Mouse (Mus musculus) kidney, embryonic 15.5 days (tissue): ENCODE data around the gene Slain1. TPM values are rescaled to one million over a fixed set of nuclear protein-coding genes. Genes with fewer than 3 reads are reported as not detected.
"Not testable (repeated sequence)": the region's sequence is repeated elsewhere in the genome, so short reads cannot be mapped to it uniquely, and the experiment has no call there.

Experiments
- ATAC-seq: fragments of 200-750 bp; cut with Nextera tagmentation; replicated peaks from 2 replicates; pipeline ENCODE4 v1.8.0; 2017; ENCODE audit warnings: moderate TSS enrichment; ENCODE audit not compliant: low FRiP score
- H3K27ac ChIP-seq: fragments of 300-500 bp; sonication (generic); 2 replicates; pipeline ENCODE4 v1.5.1; 2015; ENCODE audit warnings: mild to moderate bottlenecking, inconsistent platforms
- H3K27me3 ChIP-seq: fragments of 300-500 bp; sonication (generic); 2 replicates; pipeline ENCODE4 v1.6.1; 2015; ENCODE audit warnings: inconsistent platforms
- H3K36me3 ChIP-seq: fragments of 300-500 bp; sonication (generic); 2 replicates; pipeline ENCODE4 v1.6.1; 2015; ENCODE audit warnings: inconsistent platforms
- H3K4me1 ChIP-seq: fragments of 300-500 bp; sonication (generic); 2 replicates; pipeline ENCODE4 v1.6.1; 2015; ENCODE audit warnings: inconsistent platforms
- H3K4me2 ChIP-seq: fragments of 300-500 bp; sonication (generic); 2 replicates; pipeline ENCODE4 v1.6.1; 2015; ENCODE audit warnings: moderate library complexity, mild to moderate bottlenecking, inconsistent platforms
- H3K4me3 ChIP-seq: fragments of 300-500 bp; sonication (generic); replicated peaks from 2 replicates; pipeline ENCODE4 v1.5.1; 2015; ENCODE audit warnings: mild to moderate bottlenecking, inconsistent platforms
- H3K9ac ChIP-seq: fragments of 300-500 bp; sonication (generic); 2 replicates; pipeline ENCODE4 v1.6.1; 2015; ENCODE audit warnings: mild to moderate bottlenecking, inconsistent platforms
- H3K9me3 ChIP-seq: fragments of 300-500 bp; sonication (generic); replicated peaks from 2 replicates; pipeline ENCODE4 v1.6.1; 2016; ENCODE audit warnings: inconsistent platforms
- WGBS: fragments of 180-500 bp; shearing (Covaris S2); methylation state at CpG from one replicate; pipeline ENCODE4 v1.1.7; 2015; ENCODE audit warnings: mixed read lengths; 5-methylcytosine and 5-hydroxymethylcytosine counted together
- polyA plus RNA-seq: library from polyadenylated mRNA; unstranded; fragments of >200 nt; fragmentation: Nextera tagmentation; extraction: Ambion mirVana; gene quantifications from 2 replicates; pipeline ENCODE4 v1.2.1, GENCODE M21; 2015

Gene Slain1
- polyA plus RNA-seq, 1 experiment from 2014 or later: 2.9 TPM

DNA sequence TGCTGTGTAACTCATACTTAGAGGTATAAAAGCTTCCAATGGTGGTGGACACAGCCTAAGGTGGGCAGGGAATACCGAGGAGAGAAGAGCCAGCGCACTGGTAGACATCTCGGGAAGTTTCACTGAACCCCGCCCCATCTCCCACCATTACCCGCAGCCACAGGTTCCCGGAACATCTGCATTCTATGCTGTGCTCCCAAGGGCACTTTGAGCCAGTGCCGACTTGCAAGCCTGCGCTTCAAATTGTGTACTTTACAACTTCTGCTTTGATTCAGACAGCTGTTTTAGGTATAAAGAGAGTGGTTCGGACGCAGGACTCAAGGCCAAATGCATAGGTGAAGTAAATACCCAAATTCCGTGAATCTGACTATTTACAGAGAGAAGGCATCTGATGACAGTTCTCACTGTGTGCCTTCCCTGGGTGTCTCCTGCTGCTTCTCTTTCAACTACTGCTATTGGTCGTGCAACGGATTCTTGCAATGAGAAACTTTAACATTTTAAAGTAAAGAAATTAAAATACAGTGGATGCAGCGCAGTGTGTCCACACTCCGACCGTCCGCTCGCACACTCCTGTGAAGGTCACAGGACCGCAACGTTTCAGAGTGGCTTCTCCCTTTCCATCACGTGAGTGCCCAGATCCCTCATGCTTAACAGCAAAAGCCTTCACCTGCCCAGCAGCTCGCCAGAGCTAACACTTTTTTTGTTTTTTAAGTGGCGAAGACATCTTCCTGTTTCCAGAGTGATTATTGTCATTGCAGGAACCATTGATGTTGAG, 79.1 kb downstream of the Slain1 start:
- H3K4me3 ChIP-seq: no peak overlapping the region
- no peak overlapping the region for H3K4me2 ChIP-seq
- H3K9me3 ChIP-seq: no peaks in the 10 kb centered on the region
- peak; percentile 43; the same call in 1 of the 2 replicates for ATAC-seq
- no peaks in the 10 kb centered on the region for H3K36me3 ChIP-seq
- no peak overlapping the region for H3K27ac ChIP-seq
- H3K27me3 ChIP-seq: no peaks in the 10 kb centered on the region
- WGBS: 78% methylated on average over 23 of the region's 23 CpGs
- no peaks in the 10 kb centered on the region for H3K4me1 ChIP-seq
- H3K9ac ChIP-seq: no peak overlapping the region

DNA sequence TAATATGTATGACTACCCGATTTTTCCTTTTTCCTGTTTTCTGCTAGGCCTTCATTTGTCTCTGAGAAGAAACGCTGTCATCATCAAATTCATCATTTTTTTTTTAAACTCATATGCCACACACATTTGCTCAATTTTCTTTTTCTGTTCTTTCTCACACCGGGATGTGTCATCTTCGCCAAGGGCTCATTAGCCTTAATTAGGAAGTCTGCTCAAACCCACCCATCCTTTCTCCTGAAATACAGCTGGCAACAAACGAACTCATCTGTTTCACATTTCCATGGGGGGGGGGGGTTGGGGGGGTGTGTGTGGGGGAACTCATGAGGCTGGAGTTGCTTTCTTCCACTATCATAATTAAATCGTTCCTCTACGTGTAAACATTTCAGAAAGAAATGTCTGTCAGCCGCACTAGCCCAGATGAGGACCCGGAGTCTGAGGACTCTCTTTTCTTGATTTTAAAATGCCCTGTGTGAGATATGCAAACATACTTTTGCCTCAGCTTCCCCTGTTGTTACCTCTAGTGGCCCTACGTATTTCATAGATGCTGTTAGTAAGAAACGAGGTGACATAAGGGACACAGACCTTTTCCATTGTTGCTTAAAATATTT, 79.8 kb downstream of the Slain1 start:
- H3K9ac ChIP-seq: no peak overlapping the region
- no peak overlapping the region for H3K4me2 ChIP-seq
- 75% methylated on average over 11 of the region's 11 CpGs for WGBS
- ATAC-seq: no peak
- H3K27me3 ChIP-seq: no peaks in the 10 kb centered on the region
- H3K27ac ChIP-seq: no peak overlapping the region
- H3K4me3 ChIP-seq: no peak overlapping the region
- no peaks in the 10 kb centered on the region for H3K4me1 ChIP-seq
- H3K36me3 ChIP-seq: no peaks in the 10 kb centered on the region
- H3K9me3 ChIP-seq: no peaks in the 10 kb centered on the region

DNA sequence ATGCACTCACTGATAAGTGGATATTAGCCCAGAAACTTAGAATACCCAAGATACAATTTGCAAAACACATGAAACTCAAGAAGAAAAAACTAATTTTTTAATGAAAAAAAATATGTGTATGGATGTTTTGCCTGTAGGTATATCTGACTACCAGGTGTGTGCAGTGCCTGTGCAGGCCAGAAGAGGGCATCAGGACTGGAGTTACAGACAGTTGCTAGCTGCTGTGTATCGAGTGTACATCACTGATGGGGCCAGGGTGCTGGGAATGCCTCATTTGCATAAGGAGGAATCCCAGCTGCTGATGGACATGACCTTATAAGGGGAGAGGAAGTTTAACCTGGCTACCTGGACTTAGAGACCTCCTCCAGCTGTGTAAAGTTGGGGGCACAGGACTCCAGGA, 82.6 kb downstream of the Slain1 start:
- no peak overlapping the region for H3K4me2 ChIP-seq
- H3K27ac ChIP-seq: no peak overlapping the region
- H3K9ac ChIP-seq: no peak overlapping the region
- no peaks in the 10 kb centered on the region for H3K27me3 ChIP-seq
- no peaks in the 10 kb centered on the region for H3K36me3 ChIP-seq
- H3K9me3 ChIP-seq: no peaks in the 10 kb centered on the region
- ATAC-seq: no peak
- 79% methylated on average over 1 of the region's 1 CpGs for WGBS
- H3K4me3 ChIP-seq: no peak overlapping the region
- H3K4me1 ChIP-seq: no peaks in the 10 kb centered on the region

DNA sequence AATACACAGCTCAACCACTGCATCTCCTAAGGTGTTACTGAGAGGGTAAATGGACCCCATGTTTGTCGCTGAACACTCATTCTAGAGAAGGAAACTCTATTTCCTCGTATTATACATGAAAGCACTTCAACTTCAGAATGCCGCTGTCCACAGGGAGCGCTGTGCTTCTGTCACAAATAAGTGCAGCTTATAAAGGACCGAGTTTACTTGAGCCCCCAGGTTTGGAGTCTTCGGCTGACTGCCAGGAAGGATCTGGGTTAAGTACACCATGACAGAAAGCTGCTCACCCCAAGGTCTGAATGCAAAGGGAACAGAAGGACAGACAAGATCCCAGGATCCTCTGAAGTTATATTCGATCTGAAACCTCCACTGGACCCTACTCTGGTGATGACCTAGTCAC, 91.2 kb downstream of the Slain1 start:
- no peaks in the 10 kb centered on the region for H3K4me1 ChIP-seq
- ATAC-seq: no peak
- WGBS: 85% methylated on average over 7 of the region's 7 CpGs

DNA sequence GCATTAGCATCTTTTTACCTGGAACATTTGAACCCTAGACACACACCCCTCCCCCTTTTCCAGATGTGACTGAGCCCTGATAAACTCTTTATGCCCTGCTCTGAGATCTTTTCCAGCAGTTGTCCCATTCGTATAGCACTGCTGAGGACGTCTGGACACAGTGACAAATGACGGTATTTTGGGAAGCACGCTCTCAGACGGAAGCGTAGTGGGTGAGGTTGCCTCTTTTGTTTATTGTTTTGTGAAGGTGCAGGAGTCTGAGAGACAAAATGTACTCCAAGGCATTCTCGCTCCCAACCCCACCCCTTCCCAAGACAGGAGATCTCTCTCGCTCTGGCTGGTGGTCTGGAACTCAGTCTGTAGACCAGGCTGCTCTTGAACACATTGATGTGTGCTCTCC, 92.1 kb downstream of the Slain1 start:
- no peak for ATAC-seq
- Histone ChIP-seq H3K4me2 (no peak overlapping the region), H3K9ac (no peak overlapping the region), H3K9me3 (no peaks in the 10 kb centered on the region), H3K27ac (no peak overlapping the region), H3K27me3 (no peaks in the 10 kb centered on the region), H3K36me3 (no peaks in the 10 kb centered on the region), H3K4me1 (no peaks in the 10 kb centered on the region), H3K4me3 (no peak overlapping the region)
- 70% methylated on average over 8 of the region's 8 CpGs for WGBS

More for the DNA sequence above, 91.2 kb downstream of the Slain1 start:
- Histone ChIP-seq H3K36me3 (no peaks in the 10 kb centered on the region), H3K4me2 (no peak overlapping the region), H3K9ac (no peak overlapping the region), H3K27me3 (no peaks in the 10 kb centered on the region), H3K4me3 (no peak overlapping the region), H3K9me3 (no peaks in the 10 kb centered on the region), H3K27ac (no peak overlapping the region)

DNA sequence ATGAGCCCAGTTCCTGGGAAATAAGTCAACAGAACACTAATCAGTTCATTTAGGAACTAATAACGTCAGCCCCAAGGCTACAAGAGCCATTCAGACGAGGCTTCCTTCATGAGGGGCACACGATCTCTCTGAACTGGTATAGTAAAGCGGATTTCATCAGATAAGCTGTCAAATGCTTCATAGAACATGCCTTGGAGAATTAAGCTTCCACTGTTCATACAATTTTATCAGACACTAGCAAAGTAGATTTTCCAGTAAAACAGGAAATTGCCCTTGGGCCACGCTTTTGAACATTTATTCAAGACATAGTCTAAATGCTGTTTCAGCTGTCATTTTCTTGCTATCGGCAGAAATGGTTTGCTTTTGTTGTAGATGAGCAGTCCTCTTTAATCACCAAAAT, 97.3 kb downstream of the Slain1 start:
- 51% methylated on average over 6 of the region's 6 CpGs for WGBS
- no peak overlapping the region for H3K9ac ChIP-seq
- no peak overlapping the region for H3K4me2 ChIP-seq
- H3K4me1 ChIP-seq: no peaks in the 10 kb centered on the region
- 0 out of 2 replicates have a peak, but pooled peaks have one; percentile 43 for ATAC-seq
- H3K9me3 ChIP-seq: no peaks in the 10 kb centered on the region
- no peak overlapping the region for H3K4me3 ChIP-seq
- no peaks in the 10 kb centered on the region for H3K27me3 ChIP-seq
- no peak overlapping the region for H3K27ac ChIP-seq
- H3K36me3 ChIP-seq: no peaks in the 10 kb centered on the region

DNA sequence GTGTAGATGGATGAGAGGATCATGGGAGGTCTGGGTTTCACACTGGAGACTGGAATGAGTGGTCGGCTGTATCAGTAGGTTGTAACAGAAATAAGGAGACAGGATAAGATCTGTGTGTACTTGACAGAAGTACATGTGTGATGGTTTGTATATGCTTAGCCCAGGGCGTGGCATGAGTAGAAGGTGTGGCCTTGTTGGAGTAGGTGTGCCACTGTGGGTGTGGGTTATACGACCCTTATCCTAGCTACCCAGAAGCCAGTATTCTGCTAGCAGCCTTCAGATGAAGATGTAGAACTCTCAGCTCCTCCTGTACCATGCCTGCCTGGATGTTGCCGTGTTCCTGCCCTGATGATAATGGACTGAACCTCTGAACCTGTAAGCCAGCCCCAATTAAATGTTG, 100.6 kb downstream of the Slain1 start:
- not testable (repeated sequence) for ATAC-seq, H3K27ac ChIP-seq, H3K27me3 ChIP-seq, H3K9ac ChIP-seq, H3K36me3 ChIP-seq, H3K4me3 ChIP-seq, H3K4me2 ChIP-seq, H3K9me3 ChIP-seq, H3K4me1 ChIP-seq
- WGBS: 90% methylated on average over 4 of the region's 4 CpGs

DNA sequence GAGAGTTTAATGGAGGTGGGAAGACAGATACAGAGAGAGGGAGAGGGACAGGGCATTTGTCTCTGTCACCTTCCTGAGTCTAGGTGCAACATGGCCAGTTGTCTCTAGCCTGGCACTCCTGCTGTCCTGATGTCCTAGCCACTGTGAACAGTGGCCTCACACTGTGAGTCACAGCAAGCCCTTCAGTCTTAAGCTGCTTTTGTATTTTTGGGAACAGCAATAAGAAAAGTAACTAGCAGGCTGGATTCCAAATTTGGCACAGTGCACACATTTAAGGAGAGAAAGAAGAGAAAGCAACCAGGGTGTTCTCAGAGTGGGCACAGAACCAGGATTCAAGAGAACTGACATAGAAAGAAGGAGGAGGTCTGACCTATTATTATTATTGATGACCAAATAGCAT, 101.4 kb downstream of the Slain1 start:
- Histone ChIP-seq H3K4me2 (no peak overlapping the region), H3K4me1 (no peaks in the 10 kb centered on the region; the same call in 1 of the 2 replicates), H3K27me3 (no peaks in the 10 kb centered on the region)

DNA sequence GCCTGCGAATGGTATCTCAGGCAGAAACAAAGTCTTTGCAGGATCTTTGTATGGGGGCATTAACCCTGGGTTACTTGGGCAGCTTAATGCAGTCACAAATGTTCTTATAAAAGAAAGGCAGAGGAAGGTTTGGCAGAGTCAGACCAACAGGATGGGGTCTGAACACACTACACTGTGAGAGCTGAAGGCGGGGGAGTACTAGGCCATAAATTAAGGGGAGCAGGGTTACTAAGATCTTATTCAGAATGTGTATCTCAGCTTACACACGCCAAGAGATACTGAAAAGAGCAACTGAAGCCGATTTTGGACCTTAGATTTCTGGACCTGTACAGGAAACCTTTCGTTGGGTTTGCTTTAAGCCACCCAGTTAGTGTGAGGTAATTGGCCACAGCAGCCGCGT, 102.7 kb downstream of the Slain1 start:
- H3K4me3 ChIP-seq: no peak overlapping the region
- 53% methylated on average over 7 of the region's 7 CpGs for WGBS
- 0 out of 2 replicates have a peak, but pooled peaks have one; percentile 56 for ATAC-seq

More for the DNA sequence above, 101.4 kb downstream of the Slain1 start:
- no peak overlapping the region for H3K27ac ChIP-seq
- H3K36me3 ChIP-seq: no peaks in the 10 kb centered on the region
- no peak overlapping the region for H3K4me3 ChIP-seq
- ATAC-seq: no peak
- no peak overlapping the region for H3K9ac ChIP-seq
- no peaks in the 10 kb centered on the region for H3K9me3 ChIP-seq

DNA sequence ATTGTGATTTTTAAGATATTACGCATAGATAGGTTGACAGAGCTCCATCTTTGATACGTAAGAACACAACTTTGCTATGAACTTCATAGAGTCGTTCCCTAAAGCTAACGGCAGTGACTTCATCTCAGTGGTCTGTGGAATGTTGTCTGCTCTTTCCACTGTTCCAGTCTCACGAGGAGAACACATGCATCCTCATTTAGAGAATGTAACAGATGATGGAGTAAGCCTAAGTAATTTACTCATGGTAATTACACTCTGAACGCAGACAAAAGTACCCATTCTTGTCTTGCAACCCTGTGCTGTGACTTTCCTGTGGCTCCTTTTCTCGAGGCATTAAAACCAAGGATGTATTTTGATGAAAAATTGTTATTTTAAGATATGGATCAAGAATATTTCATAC, 104.0 kb downstream of the Slain1 start:
- Histone ChIP-seq H3K4me1 (no peaks in the 10 kb centered on the region; the same call in 1 of the 2 replicates), H3K36me3 (no peaks in the 10 kb centered on the region), H3K27ac (no peak overlapping the region), H3K9me3 (no peaks in the 10 kb centered on the region), H3K4me3 (no peak overlapping the region), H3K9ac (no peak overlapping the region), H3K27me3 (no peaks in the 10 kb centered on the region), H3K4me2 (no peak overlapping the region)
- 72% methylated on average over 7 of the region's 7 CpGs for WGBS
- no peak for ATAC-seq

More for the DNA sequence above, 102.7 kb downstream of the Slain1 start:
- H3K4me1 ChIP-seq: no peaks in the 10 kb centered on the region; the same call in 1 of the 2 replicates
- no peak overlapping the region for H3K4me2 ChIP-seq
- H3K27ac ChIP-seq: no peak overlapping the region
- H3K27me3 ChIP-seq: no peaks in the 10 kb centered on the region
- no peaks in the 10 kb centered on the region for H3K36me3 ChIP-seq
- no peak overlapping the region for H3K9ac ChIP-seq
- no peaks in the 10 kb centered on the region for H3K9me3 ChIP-seq

DNA sequence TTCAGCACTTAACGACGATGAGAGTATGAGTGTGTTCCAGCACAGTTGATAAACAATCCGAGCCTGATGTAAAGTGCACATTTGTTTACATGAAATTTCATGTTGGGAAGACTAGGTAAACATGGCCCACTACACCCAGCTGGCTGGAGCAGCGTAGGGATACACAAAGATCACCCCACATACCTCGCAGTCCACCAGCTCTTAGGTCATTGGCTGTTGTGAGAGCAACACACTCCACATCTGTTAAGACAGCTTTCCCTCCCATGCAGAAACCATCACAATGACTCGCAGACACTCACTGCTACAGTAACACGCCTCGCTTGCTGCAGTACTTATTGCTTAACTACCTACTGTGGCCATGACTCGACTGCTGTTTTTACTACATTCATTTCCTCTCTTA, 104.4 kb downstream of the Slain1 start:
- no peak for ATAC-seq
- no peak overlapping the region for H3K4me2 ChIP-seq
- H3K27me3 ChIP-seq: no peaks in the 10 kb centered on the region
- no peaks in the 10 kb centered on the region; the same call in 1 of the 2 replicates for H3K4me1 ChIP-seq
- no peak overlapping the region for H3K27ac ChIP-seq
- WGBS: 68% methylated on average over 9 of the region's 9 CpGs
- H3K4me3 ChIP-seq: no peak overlapping the region
- H3K9ac ChIP-seq: no peak overlapping the region
- no peaks in the 10 kb centered on the region for H3K9me3 ChIP-seq
- no peaks in the 10 kb centered on the region for H3K36me3 ChIP-seq
